11 mouse cellular contexts compared by ENCODE assay signal in the genomic region with DNA sequence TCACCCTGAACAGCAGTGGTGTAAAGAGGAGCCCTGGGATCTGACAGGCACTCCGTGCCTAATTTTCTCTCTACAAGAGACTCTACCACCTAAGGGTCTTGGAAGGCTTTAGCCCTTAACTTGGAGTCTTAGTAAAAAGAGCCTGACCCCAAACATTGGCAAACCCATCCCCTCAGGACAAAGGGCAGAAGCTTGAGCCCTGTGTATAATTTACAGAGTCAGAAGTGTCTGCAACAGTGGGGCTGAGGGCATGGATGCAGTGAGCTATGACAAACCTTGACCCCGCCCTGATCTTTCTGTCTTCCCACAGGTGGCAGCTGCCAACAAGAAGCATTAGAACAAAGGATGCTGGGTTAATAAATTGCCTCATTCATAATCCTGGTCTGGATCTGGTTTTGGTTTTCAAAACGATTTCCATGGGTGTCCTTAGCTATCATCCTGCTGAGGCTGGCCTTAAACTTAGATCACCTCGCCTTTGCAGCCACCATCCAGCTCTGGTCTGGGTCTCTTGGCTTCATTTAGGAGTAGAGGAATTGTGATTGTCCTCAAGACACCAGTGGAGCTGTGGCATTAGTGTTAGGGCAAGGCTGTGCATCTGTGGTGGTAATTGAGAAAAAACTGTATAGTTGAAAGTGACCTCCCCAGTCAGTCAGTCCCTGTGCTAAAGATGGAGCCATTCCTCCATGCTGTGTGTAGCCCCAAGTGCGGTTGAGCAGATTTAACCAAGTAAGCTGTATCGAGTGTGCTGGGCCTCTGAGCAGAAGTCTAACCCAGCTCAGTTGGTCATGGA. TPM values are rescaled to one million over a fixed set of nuclear protein-coding genes. Genes with fewer than 3 reads are reported as not detected.
DNase-seq lines count a peak whose midpoint lies in the region; ATAC-seq and TF ChIP-seq lines count a peak whose summit lies in the region.
"Had no signal": no experiment of that assay in that cellular context is flagged by ENCODE, and none has a peak within 500 bp of the region (broad histone marks: within the 10 kb centered on the region; RNA-seq: fewer than 3 reads in every experiment).

No protein-coding gene starts in this region.

- peaks cover 27% of the 10 kb centered on the region for H3K4me1 ChIP-seq in heart, embryonic 12.5 days (replicated peaks)
- H3K4me1 ChIP-seq in kidney, postnatal 0 days (replicated peaks; ENCODE audit: insufficient read depth, low read length) = peaks cover 12% of the 10 kb centered on the region; the same call in 1 of the 2 replicates

- no peak overlapping the region for H3K9ac ChIP-seq in heart, embryonic 12.5 days
- H3K9ac ChIP-seq in kidney, postnatal 0 days (ENCODE audit: low read depth, low read length) = no peak overlapping the region

- 84% methylated on average over 6 of the region's 6 CpGs for WGBS in heart, embryonic 12.5 days
- 64% methylated on average over 6 of the region's 6 CpGs for WGBS in kidney, postnatal 0 days

- TF ChIP-seq CTCF in kidney, postnatal 0 days (IDR thresholded peaks at IDR 0.05; ENCODE audit: low read depth) = no peak
- TF ChIP-seq CTCF in layer of hippocampus, adult 2 months (conservative IDR thresholded peaks at IDR 0.05) = no peak

- H3K36me3 ChIP-seq in heart, embryonic 12.5 days = peaks cover 61% of the 10 kb centered on the region
- H3K36me3 ChIP-seq in kidney, postnatal 0 days (ENCODE audit: insufficient read depth, low read length) = peaks cover 33% of the 10 kb centered on the region; the same call in 1 of the 2 replicates

- H3K9me3 ChIP-seq in heart, embryonic 12.5 days (replicated peaks) = no peaks in the 10 kb centered on the region
- H3K9me3 ChIP-seq in kidney, postnatal 0 days (replicated peaks; ENCODE audit: low read length) = no peaks in the 10 kb centered on the region

- 0 out of 2 replicates have a peak overlapping the region, but pooled peaks have one; percentile 20 for H3K27ac ChIP-seq in heart, embryonic 12.5 days (ENCODE audit: poor library complexity, severe bottlenecking)
- H3K27ac ChIP-seq in kidney, postnatal 0 days = peak overlapping the region; percentile 55; the same call in 1 of the 2 replicates
- no peak overlapping the region for H3K27ac ChIP-seq in layer of hippocampus, adult 2 months

- DNase-seq in heart, postnatal 36 days = no peak
- DNase-seq in spleen, postnatal 36 days (ENCODE audit: low spot score in 2 of 2) = peak; percentile 57
- DNase-seq in spleen, adult 18-20 months = no peak
- DNase-seq in kidney, postnatal 0 days (ENCODE audit: low spot score) = peak; percentile 47
- DNase-seq in layer of hippocampus, postnatal 10 days (ENCODE audit: low spot score in 2 of 2) = no peak
- no peak for DNase-seq in cerebellum, postnatal 4 days (ENCODE audit: low spot score in 2 of 2)
- DNase-seq in layer of hippocampus, adult 2 months (ENCODE audit: low spot score in 2 of 2) = no peak

- 0 out of 2 replicates have a peak, but pooled peaks have one; percentile 1 for ATAC-seq in heart, embryonic 12.5 days (ENCODE audit: insufficient number of reproducible peaks, low FRiP score)
- ATAC-seq in kidney, postnatal 0 days (replicated peaks; ENCODE audit: low FRiP score, low read depth) = peak; percentile 68

- H3K4me2 ChIP-seq in heart, embryonic 12.5 days = no peak overlapping the region
- H3K4me2 ChIP-seq in kidney, postnatal 0 days (ENCODE audit: low read length) = no peak overlapping the region

- intact Hi-C loops in heart, postnatal 36 days (cut with DNase I) = loop anchor here (1.0 to 10.0 kb wide), 5 partner anchors 15 to 805 kb away; partner anchors contain the start of genes Gsk3a and Zfp180

- no peak overlapping the region for H3K4me3 ChIP-seq in heart, embryonic 12.5 days
- H3K4me3 ChIP-seq in kidney, postnatal 0 days (replicated peaks; ENCODE audit: low read depth, low read length) = no peak overlapping the region
- H3K4me3 ChIP-seq in layer of hippocampus, adult 2 months = no peak overlapping the region

- no peaks in the 10 kb centered on the region for H3K27me3 ChIP-seq in heart, embryonic 12.5 days (replicated peaks)
- no peaks in the 10 kb centered on the region for H3K27me3 ChIP-seq in kidney, postnatal 0 days (ENCODE audit: insufficient read depth, low read length)

RNA-seq across cellular contexts. Expression of gene Rps19, which starts 5.5 kb away (rescaled TPM):
- polyA plus RNA-seq in heart, embryonic 12.5 days (2016; fragmentation: Nextera tagmentation; extraction: Ambion mirVana) = 1,145 and 1,216 TPM in 2 replicates
- 100 to 1,000 TPM; 514 to 531 TPM for total RNA-seq in heart, postnatal 36 days (2021)
- polyA plus RNA-seq in kidney, postnatal 0 days (2015; fragmentation: Nextera tagmentation; extraction: Ambion mirVana) = 2,933 and 3,330 TPM in 2 replicates
- total RNA-seq in layer of hippocampus, postnatal 10 days (2021) = 100 to 1,000 TPM; 563 to 573 TPM
- 100 to 1,000 TPM; 501 to 525 TPM for total RNA-seq in layer of hippocampus, adult 2 months (2021)

RNA-seq across cellular contexts. Expression of gene Cd79a, which starts 7.6 kb away (rescaled TPM):
- polyA plus RNA-seq in heart, embryonic 12.5 days (2016; fragmentation: Nextera tagmentation; extraction: Ambion mirVana) = 0.15 TPM in 1 of 2 replicates, not detected in the other
- 1 to 10 TPM; 1.7 to 2.5 TPM for total RNA-seq in heart, postnatal 36 days (2021)
- 1.7 and 2.7 TPM in 2 replicates for polyA plus RNA-seq in kidney, postnatal 0 days (2015; fragmentation: Nextera tagmentation; extraction: Ambion mirVana)
- not detected for total RNA-seq in layer of hippocampus, postnatal 10 days (2021)
- total RNA-seq in layer of hippocampus, adult 2 months (2021) = not detected

RNA-seq across cellular contexts. Expression of gene Arhgef1, which starts 13.1 kb away (rescaled TPM):
- polyA plus RNA-seq in heart, embryonic 12.5 days (2016; fragmentation: Nextera tagmentation; extraction: Ambion mirVana) = 82.7 and 83.0 TPM in 2 replicates
- 10 to 100 TPM; 48.8 to 52.8 TPM for total RNA-seq in heart, postnatal 36 days (2021)
- 63.6 and 66.1 TPM in 2 replicates for polyA plus RNA-seq in kidney, postnatal 0 days (2015; fragmentation: Nextera tagmentation; extraction: Ambion mirVana)
- 10 to 100 TPM; 83.0 to 97.9 TPM for total RNA-seq in layer of hippocampus, postnatal 10 days (2021)
- total RNA-seq in layer of hippocampus, adult 2 months (2021) = 10 to 100 TPM; 88.3 to 100.0 TPM

RNA-seq across cellular contexts. Expression of gene Dmrtc2, which starts 19.8 kb away (rescaled TPM):
- polyA plus RNA-seq in heart, embryonic 12.5 days (2016; fragmentation: Nextera tagmentation; extraction: Ambion mirVana) = not detected in 2 replicates
- not detected for total RNA-seq in heart, postnatal 36 days (2021)
- polyA plus RNA-seq in kidney, postnatal 0 days (2015; fragmentation: Nextera tagmentation; extraction: Ambion mirVana) = 0.12 and 0.19 TPM in 2 replicates
- total RNA-seq in layer of hippocampus, postnatal 10 days (2021) = under 1 TPM in 1 of 2 experiments, not detected in 1; 0.27 TPM
- not detected for total RNA-seq in layer of hippocampus, adult 2 months (2021)
- total RNA-seq: adrenal gland, adult 8-10 months had no signal
- polyA plus RNA-seq: frontal cortex, adult 2 months; neural tube, embryonic 14.5 days had no signal

RNA-seq across cellular contexts. Expression of gene Lypd4, which starts 19.9 kb away (rescaled TPM):
- not detected in 2 replicates for polyA plus RNA-seq in heart, embryonic 12.5 days (2016; fragmentation: Nextera tagmentation; extraction: Ambion mirVana)
- not detected for total RNA-seq in heart, postnatal 36 days (2021)
- polyA plus RNA-seq in kidney, postnatal 0 days (2015; fragmentation: Nextera tagmentation; extraction: Ambion mirVana) = not detected in 2 replicates
- total RNA-seq in layer of hippocampus, postnatal 10 days (2021) = not detected
- not detected for total RNA-seq in layer of hippocampus, adult 2 months (2021)
- total RNA-seq: adrenal gland, adult 8-10 months had no signal
- polyA plus RNA-seq: frontal cortex, adult 2 months; neural tube, embryonic 14.5 days had no signal

Comparison
In these comparisons a context has a peak if more than half of its experiments do, and no peak if none do; other contexts are left out.
1. DNase-seq: peak in spleen, postnatal 36 days (2 of 2) and kidney, postnatal 0 days (single experiment); none in heart, postnatal 36 days (0 of 2), spleen, adult 18-20 months (0 of 2), layer of hippocampus, postnatal 10 days (0 of 2), cerebellum, postnatal 4 days (0 of 2) and layer of hippocampus, adult 2 months (0 of 2).